Mouse (Mus musculus): ENCODE measurements around the gene Bub1b.
"Not testable (repeated sequence)": the region's sequence is repeated elsewhere in the genome, so short reads cannot be mapped to it uniquely, and the experiment has no call there.

DNA sequence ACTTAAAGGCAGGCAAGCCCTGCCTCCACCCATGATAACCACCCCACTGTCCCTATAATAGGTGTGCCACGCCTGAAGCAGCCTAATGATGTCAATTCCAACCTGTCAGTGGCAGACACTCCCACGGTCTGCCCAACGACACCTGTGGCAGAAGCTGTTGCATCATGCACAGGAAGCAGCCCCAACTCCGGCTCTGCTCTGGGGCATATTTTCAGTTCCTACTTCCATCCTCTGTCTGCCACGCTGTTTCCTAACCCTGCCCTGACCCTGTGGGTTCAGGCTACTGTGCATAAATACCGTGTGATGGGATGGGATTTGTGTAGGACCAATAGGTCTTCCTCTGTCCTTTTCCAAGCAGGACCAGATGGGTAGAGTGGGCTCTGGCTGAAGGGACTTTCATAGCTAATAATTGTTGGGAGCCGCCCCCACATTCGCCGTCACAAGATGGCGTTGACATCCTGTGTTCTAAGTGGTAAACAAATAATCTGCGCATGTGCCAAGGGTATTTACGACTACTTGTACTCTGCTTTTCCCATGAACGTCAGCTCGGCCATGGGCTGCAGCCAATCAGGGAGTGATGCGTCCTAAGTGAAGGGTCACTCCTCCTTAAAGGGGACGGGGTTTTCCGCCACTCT lies 43.5 kb upstream of the Bub1b start:
- not testable (repeated sequence) for TF ChIP-seq CTCF, EP300 (IDR thresholded peaks at IDR 0.05; ENCODE audit: low read depth)

Measured in heart, postnatal 0 days (tissue).